Mouse (Mus musculus): ENCODE data around the gene Lrrc73. TPM values are rescaled to one million over a fixed set of nuclear protein-coding genes. Genes with fewer than 3 reads are reported as not detected.

Gene Lrrc73
- polyA plus RNA-seq, 1 experiment from 2014 or later: 0.42 TPM

DNA sequence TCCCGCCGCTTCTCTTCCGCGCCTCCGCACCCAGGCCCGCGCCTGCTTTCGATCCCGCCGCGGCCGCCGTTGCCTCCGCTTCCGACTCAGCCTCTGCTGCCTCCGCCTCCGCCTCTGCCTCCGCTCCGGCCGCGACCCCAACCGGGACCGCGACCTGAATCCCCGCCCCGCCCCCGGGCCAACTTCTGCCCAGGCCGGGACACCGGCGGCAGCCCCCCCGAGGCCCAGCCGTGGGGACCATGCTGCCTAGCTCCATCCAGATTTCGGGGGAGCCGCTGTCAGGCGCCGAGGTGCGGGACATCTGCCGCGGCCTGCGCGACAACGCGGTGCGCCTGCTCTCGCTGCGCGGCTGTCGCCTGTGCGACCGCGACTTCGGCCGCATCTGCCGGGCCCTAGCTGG is 775 bp downstream of the Lrrc73 start:
- Histone ChIP-seq H3K9ac (ENCODE audit: low read depth, low read length) (peak overlapping the region; percentile 23; the same call in 1 of the 2 replicates), H3K36me3 (ENCODE audit: control insufficient read depth, insufficient read depth) (peaks cover 49% of the 10 kb centered on the region), H3K4me2 (replicated peaks; ENCODE audit: low read depth) (peak overlapping the region; percentile 97), H3K27ac (ENCODE audit: low read depth, low read length) (no peak overlapping the region), H3K9me3 (ENCODE audit: control insufficient read depth) (no peaks in the 10 kb centered on the region), H3K4me1 (replicated peaks; ENCODE audit: control insufficient read depth, insufficient read depth, low read length) (peaks cover 5% of the 10 kb centered on the region; the same call in 1 of the 2 replicates), H3K4me3 (ENCODE audit: low read depth, low read length) (peak overlapping the region; percentile 65), H3K27me3 (replicated peaks; ENCODE audit: control insufficient read depth, insufficient read depth, low read length) (peaks cover 15% of the 10 kb centered on the region)
- WGBS: 2% methylated on average over 47 of the region's 54 CpGs
- no peak for ATAC-seq
- TF ChIP-seq CTCF (IDR thresholded peaks at IDR 0.05; ENCODE audit: low read depth): no peak

DNA sequence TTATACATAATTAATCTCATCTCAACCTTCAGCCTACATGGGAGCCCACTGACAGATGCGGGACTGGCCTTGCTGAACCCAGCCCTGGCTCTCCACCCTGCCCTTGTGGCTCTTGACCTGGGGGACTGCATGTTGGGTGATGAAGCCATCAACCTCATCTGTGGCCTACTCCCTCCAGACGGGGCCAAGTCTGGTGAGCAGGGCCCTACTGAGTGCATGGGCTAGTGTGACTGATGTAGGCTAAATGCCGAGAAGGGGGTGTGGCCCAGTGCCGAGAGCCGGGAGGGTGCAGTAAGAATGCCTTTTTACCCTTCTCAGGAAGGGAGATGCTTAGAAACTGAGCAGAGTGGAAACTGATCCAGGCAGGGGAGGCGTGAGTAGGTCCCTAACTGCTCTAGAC is 1.8 kb downstream of the Lrrc73 start:
- H3K36me3 ChIP-seq (ENCODE audit: control insufficient read depth, insufficient read depth): peaks cover 56% of the 10 kb centered on the region
- 36% methylated on average over 6 of the region's 6 CpGs for WGBS
- no peak overlapping the region for H3K9ac ChIP-seq (ENCODE audit: low read depth, low read length)
- no peaks in the 10 kb centered on the region for H3K9me3 ChIP-seq (ENCODE audit: control insufficient read depth)
- H3K4me2 ChIP-seq (replicated peaks; ENCODE audit: low read depth): no peak overlapping the region
- ATAC-seq: no peak
- peaks cover 3% of the 10 kb centered on the region; the same call in 1 of the 2 replicates for H3K4me1 ChIP-seq (replicated peaks; ENCODE audit: control insufficient read depth, insufficient read depth, low read length)
- no peak overlapping the region for H3K27ac ChIP-seq (ENCODE audit: low read depth, low read length)
- no peak for TF ChIP-seq CTCF (IDR thresholded peaks at IDR 0.05; ENCODE audit: low read depth)
- no peak overlapping the region for H3K4me3 ChIP-seq (ENCODE audit: low read depth, low read length)
- H3K27me3 ChIP-seq (replicated peaks; ENCODE audit: control insufficient read depth, insufficient read depth, low read length): peaks cover 15% of the 10 kb centered on the region

DNA sequence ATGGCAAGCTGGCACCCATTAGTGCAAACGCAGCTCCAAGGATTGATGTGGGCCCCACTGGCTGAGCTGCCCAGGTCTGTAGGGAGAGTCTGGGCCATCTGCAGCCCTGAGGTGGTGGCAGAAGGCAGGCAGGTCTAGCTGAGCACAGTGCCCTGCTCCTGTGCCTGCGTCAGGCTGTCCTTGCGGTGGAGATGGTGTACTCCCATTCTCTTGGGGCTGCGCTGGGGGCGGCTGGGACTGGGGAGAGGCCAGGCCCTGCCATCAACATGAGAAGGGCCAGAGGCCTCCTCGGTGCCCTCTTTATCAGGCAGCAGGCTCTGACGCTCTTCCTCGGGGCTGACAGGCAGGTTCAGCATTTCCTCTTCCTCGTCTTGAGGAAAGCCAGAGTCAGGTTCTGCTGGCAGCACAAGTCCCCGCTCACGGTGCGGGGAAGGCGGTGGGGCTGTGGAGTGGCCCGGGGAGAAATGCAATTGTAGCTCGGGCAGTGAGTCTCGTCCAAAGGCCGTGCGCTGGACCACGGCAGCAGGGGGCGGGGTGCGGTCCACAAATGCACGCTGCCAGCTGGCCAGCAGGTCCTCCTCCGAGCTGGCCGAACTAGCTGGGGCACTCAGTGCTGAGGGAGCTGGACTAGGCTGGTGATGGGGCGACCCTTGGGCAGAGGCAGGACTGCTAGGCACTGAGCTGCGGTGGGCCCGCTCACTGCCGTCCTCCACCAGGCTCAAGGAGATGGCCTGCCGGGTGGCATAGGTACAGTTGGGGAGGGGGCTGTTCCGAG is 5.1 kb downstream of the Lrrc73 start:
- H3K9ac ChIP-seq (ENCODE audit: low read depth, low read length): no peak overlapping the region
- ATAC-seq: no peak
- TF ChIP-seq CTCF (IDR thresholded peaks at IDR 0.05; ENCODE audit: low read depth): no peak
- H3K4me2 ChIP-seq (replicated peaks; ENCODE audit: low read depth): no peak overlapping the region
- H3K36me3 ChIP-seq (ENCODE audit: control insufficient read depth, insufficient read depth): peaks cover 64% of the 10 kb centered on the region
- H3K27me3 ChIP-seq (replicated peaks; ENCODE audit: control insufficient read depth, insufficient read depth, low read length): peaks cover 15% of the 10 kb centered on the region
- no peaks in the 10 kb centered on the region for H3K9me3 ChIP-seq (ENCODE audit: control insufficient read depth)
- H3K4me3 ChIP-seq (ENCODE audit: low read depth, low read length): no peak overlapping the region
- peaks cover 1% of the 10 kb centered on the region; the same call in 1 of the 2 replicates for H3K4me1 ChIP-seq (replicated peaks; ENCODE audit: control insufficient read depth, insufficient read depth, low read length)
- WGBS: 80% methylated on average over 30 of the region's 30 CpGs
- H3K27ac ChIP-seq (ENCODE audit: low read depth, low read length): no peak overlapping the region

DNA sequence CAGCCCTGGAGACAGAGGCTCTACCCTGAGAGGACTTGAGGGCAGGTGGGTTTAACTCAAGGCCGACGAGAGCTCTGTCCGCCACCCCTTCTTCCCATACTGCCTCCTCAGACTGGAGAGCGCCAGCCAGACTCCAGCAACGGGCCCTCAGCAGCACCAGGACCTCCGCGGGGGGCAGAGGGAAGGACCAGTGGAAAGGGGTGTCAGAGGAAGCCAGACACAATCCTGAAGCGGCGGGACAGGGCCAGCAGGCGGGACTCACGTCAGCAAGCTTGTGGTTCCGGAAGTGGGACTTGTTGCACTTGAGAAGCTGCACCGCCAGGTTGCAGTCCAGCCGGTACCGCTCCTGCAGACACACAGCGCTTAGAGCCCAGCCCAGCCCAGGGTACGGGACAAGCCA is 6.3 kb downstream of the Lrrc73 start:
- no peak for ATAC-seq
- 89% methylated on average over 17 of the region's 17 CpGs for WGBS
- H3K27ac ChIP-seq (ENCODE audit: low read depth, low read length): no peak overlapping the region
- H3K9ac ChIP-seq (ENCODE audit: low read depth, low read length): no peak overlapping the region
- H3K36me3 ChIP-seq (ENCODE audit: control insufficient read depth, insufficient read depth): peaks cover 76% of the 10 kb centered on the region
- H3K4me2 ChIP-seq (replicated peaks; ENCODE audit: low read depth): no peak overlapping the region
- no peaks in the 10 kb centered on the region for H3K9me3 ChIP-seq (ENCODE audit: control insufficient read depth)
- H3K4me1 ChIP-seq (replicated peaks; ENCODE audit: control insufficient read depth, insufficient read depth, low read length): no peaks in the 10 kb centered on the region
- peaks cover 6% of the 10 kb centered on the region for H3K27me3 ChIP-seq (replicated peaks; ENCODE audit: control insufficient read depth, insufficient read depth, low read length)
- TF ChIP-seq CTCF (IDR thresholded peaks at IDR 0.05; ENCODE audit: low read depth): no peak
- no peak overlapping the region for H3K4me3 ChIP-seq (ENCODE audit: low read depth, low read length)

DNA sequence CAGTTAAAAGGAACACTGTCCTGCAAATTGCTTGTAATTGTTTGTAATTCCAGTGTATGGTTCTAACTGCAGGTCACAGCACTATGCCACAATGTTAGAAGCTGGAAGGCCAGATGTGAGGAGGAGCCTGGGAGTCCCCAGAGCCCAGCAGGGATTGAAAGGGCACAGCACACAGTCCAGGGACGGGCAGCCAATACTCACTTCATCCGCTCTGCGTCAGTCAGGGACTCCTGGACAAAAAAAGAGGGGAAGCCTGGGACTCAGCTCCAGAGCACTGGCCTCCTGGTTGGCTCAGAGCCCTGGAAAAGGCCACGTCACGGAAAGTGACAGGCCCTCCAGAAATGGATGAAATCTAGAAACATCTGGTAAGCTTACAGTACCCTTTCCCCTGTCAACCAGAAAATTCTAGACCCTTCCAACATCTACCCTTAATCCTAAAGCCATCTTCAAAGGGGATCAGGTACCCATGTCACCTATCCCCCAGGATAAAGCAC is 8.9 kb downstream of the Lrrc73 start:
- Histone ChIP-seq H3K27ac (ENCODE audit: low read depth, low read length) (no peak overlapping the region), H3K9me3 (ENCODE audit: control insufficient read depth) (no peaks in the 10 kb centered on the region), H3K36me3 (ENCODE audit: control insufficient read depth, insufficient read depth) (peaks cover 93% of the 10 kb centered on the region), H3K27me3 (replicated peaks; ENCODE audit: control insufficient read depth, insufficient read depth, low read length) (no peaks in the 10 kb centered on the region), H3K4me3 (ENCODE audit: low read depth, low read length) (no peak overlapping the region), H3K4me2 (replicated peaks; ENCODE audit: low read depth) (no peak overlapping the region), H3K4me1 (replicated peaks; ENCODE audit: control insufficient read depth, insufficient read depth, low read length) (peaks cover 9% of the 10 kb centered on the region), H3K9ac (ENCODE audit: low read depth, low read length) (no peak overlapping the region)
- WGBS: 93% methylated on average over 5 of the region's 5 CpGs
- no peak for ATAC-seq
- no peak for TF ChIP-seq CTCF (IDR thresholded peaks at IDR 0.05; ENCODE audit: low read depth)

DNA sequence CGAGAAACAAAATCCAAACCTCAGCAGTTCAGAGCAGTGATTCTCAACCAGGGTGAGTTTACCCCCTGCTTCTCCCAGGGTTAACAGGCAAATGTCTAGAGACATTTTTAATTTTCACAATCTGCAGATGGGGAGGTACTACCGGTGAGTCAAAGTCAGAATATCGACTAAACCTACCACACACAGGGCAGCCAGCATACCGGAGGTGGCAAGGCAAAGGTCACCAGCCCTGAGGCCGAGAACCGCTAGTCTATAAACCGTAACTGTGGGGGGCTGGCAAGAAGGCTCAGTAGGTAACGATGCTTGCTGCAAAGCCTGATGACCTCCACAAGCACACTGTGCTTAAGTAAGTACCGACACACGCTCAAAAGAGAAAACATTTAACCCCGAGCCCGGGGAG is 12.2 kb downstream of the Lrrc73 start:
- Histone ChIP-seq H3K4me1 (replicated peaks; ENCODE audit: control insufficient read depth, insufficient read depth, low read length) (peaks cover 9% of the 10 kb centered on the region), H3K4me2 (replicated peaks; ENCODE audit: low read depth) (no peak overlapping the region), H3K9me3 (ENCODE audit: control insufficient read depth) (no peaks in the 10 kb centered on the region), H3K36me3 (ENCODE audit: control insufficient read depth, insufficient read depth) (peaks cover 69% of the 10 kb centered on the region), H3K4me3 (ENCODE audit: low read depth, low read length) (no peak overlapping the region), H3K9ac (ENCODE audit: low read depth, low read length) (no peak overlapping the region), H3K27me3 (replicated peaks; ENCODE audit: control insufficient read depth, insufficient read depth, low read length) (no peaks in the 10 kb centered on the region), H3K27ac (ENCODE audit: low read depth, low read length) (no peak overlapping the region)
- 87% methylated on average over 12 of the region's 12 CpGs for WGBS
- no peak for ATAC-seq
- TF ChIP-seq CTCF (IDR thresholded peaks at IDR 0.05; ENCODE audit: low read depth): no peak
